ENCODE assay signal across 1 mouse cellular context in the genomic region with DNA sequence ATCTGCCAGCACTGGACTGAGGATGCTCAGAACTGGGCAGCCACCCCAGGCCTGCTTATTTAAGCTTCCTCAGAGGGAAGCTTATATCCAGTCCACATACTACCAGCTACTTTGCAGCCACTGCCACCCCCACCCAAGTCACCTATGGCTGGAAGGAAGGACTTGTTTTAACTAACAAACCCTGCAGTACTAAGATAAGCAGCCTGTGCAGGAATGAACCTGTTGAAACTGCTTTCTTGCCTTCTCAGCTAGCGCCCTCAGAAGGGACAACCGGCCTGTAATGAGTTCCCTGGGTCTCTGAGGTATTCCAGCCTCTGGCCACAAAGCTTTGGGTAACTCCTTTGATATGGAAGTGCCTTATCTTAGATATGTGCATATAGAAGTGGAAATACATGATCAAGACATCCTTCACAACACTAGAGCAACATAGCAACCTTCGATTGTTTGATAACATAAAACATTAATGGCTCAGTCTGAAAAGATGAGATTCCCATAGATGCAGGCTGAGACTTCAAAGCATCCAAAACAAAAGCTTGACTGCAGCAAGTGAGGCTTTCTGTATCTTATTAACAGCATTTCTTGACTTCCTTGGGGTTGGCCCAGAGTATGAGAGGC.
TF ChIP-seq lines count a peak whose summit lies in the region.

No protein-coding gene starts in this region.

TF ChIP-seq in CH12.LX, 34 proteins besides CTCF, POLR2A, EP300 and RAD21:
- no peak for TF ChIP-seq MAZ (IDR thresholded peaks at IDR 0.05; ENCODE audit: low read depth, low read length)
- 0 out of 2 replicates have a peak, but pooled peaks have one; percentile 29 for TF ChIP-seq SIN3A (IDR thresholded peaks at IDR 0.05; ENCODE audit: low read length)
- TF ChIP-seq ETS1 (conservative IDR thresholded peaks at IDR 0.05; ENCODE audit: low read depth, low read length), result no peak
TF ChIP-seq in CH12.LX: peak in this region for 1.
